In genomic region chr17:87745926-87746888, GRCm38 (mm10) we compare ENCODE assay signal across 7 mouse cellular contexts. TPM values are rescaled to one million over a fixed set of nuclear protein-coding genes. Genes with fewer than 3 reads are reported as not detected.
DNase-seq lines count a peak whose midpoint lies in the region; ATAC-seq and TF ChIP-seq lines count a peak whose summit lies in the region.

No protein-coding gene starts in this region.

- no peaks in the 10 kb centered on the region for H3K27me3 ChIP-seq in G1E (ENCODE audit: insufficient read depth, low read length)
- H3K27me3 ChIP-seq in forebrain, embryonic 12.5 days = peaks cover 62% of the 10 kb centered on the region
- peaks cover 24% of the 10 kb centered on the region for H3K27me3 ChIP-seq in hindbrain, embryonic 14.5 days (ENCODE audit: control insufficient read depth, insufficient read depth, low read length)

- 3% methylated on average over 100 of the region's 101 CpGs for WGBS in forebrain, embryonic 12.5 days
- 2% methylated on average over 101 of the region's 101 CpGs for WGBS in hindbrain, embryonic 14.5 days

- H3K4me3 ChIP-seq in G1E (ENCODE audit: low read depth, low read length) = peak overlapping the region; percentile 38; the same call in 1 of the 2 replicates
- H3K4me3 ChIP-seq in brown adipose tissue, adult 24 weeks (ENCODE audit: insufficient read depth, low read depth, low read length) = peak overlapping the region; percentile 54
- peak overlapping the region; percentile 60 for H3K4me3 ChIP-seq in forebrain, embryonic 12.5 days (replicated peaks)
- H3K4me3 ChIP-seq in hindbrain, embryonic 14.5 days (replicated peaks; ENCODE audit: low read length) = peak overlapping the region; percentile 49

- ATAC-seq in G1E (ENCODE audit: extremely low read depth, insufficient number of reproducible peaks, low FRiP score, poor library complexity, severe bottlenecking) = no peak
- ATAC-seq in forebrain, embryonic 12.5 days (ENCODE audit: low FRiP score) = peak; percentile 80
- peak; percentile 84 for ATAC-seq in hindbrain, embryonic 14.5 days (ENCODE audit: low FRiP score)

- peaks cover 23% of the 10 kb centered on the region for H3K9me3 ChIP-seq in G1E (replicated peaks)
- 0 out of 2 replicates have a peak, but pooled peaks cover 4% of the 10 kb centered on the region for H3K9me3 ChIP-seq in forebrain, embryonic 12.5 days
- no peaks in the 10 kb centered on the region for H3K9me3 ChIP-seq in hindbrain, embryonic 14.5 days (ENCODE audit: control insufficient read depth, low read length)

- no peak overlapping the region for H3K27ac ChIP-seq in brown adipose tissue, adult 24 weeks (replicated peaks; ENCODE audit: low read depth, low read length)
- peak overlapping the region; percentile 78 for H3K27ac ChIP-seq in forebrain, embryonic 12.5 days
- H3K27ac ChIP-seq in hindbrain, embryonic 14.5 days = peak overlapping the region; percentile 82

- H3K9ac ChIP-seq in forebrain, embryonic 12.5 days = peak overlapping the region; percentile 64
- H3K9ac ChIP-seq in hindbrain, embryonic 14.5 days = peak overlapping the region; percentile 65

- DNase-seq in G1E (ENCODE audit: low spot score) = no peak
- DNase-seq in hindbrain, embryonic 14.5 days (ENCODE audit: low spot score) = peak; percentile 61
- DNase-seq in left cerebral cortex, adult 8-10 months (ENCODE audit: low spot score in 2 of 2) = peak; percentile 42 to 75
- peak; percentile 40 to 49 for DNase-seq in lung, postnatal 4 days
- peak; percentile 72 to 75 for DNase-seq in right cerebral cortex, postnatal 10 days (ENCODE audit: low spot score in 2 of 2)

- no peaks in the 10 kb centered on the region for H3K4me1 ChIP-seq in G1E (ENCODE audit: insufficient read depth, low read depth, low read length)
- no peaks in the 10 kb centered on the region for H3K4me1 ChIP-seq in brown adipose tissue, adult 24 weeks (ENCODE audit: control insufficient read depth, insufficient read depth, insufficient read length, low read length)
- H3K4me1 ChIP-seq in forebrain, embryonic 12.5 days = peaks cover 38% of the 10 kb centered on the region
- peaks cover 12% of the 10 kb centered on the region; the same call in 1 of the 2 replicates for H3K4me1 ChIP-seq in hindbrain, embryonic 14.5 days (replicated peaks; ENCODE audit: control insufficient read depth, insufficient read depth, low read length)

- H3K4me2 ChIP-seq in forebrain, embryonic 12.5 days = peak overlapping the region; percentile 96
- H3K4me2 ChIP-seq in hindbrain, embryonic 14.5 days (replicated peaks) = peak overlapping the region; percentile 94

- H3K36me3 ChIP-seq in G1E (replicated peaks) = no peaks in the 10 kb centered on the region
- no peaks in the 10 kb centered on the region for H3K36me3 ChIP-seq in forebrain, embryonic 12.5 days (replicated peaks)
- no peaks in the 10 kb centered on the region for H3K36me3 ChIP-seq in hindbrain, embryonic 14.5 days (replicated peaks; ENCODE audit: control insufficient read depth, insufficient read depth)

- TF ChIP-seq CTCF in G1E (IDR thresholded peaks at IDR 0.05; ENCODE audit: low read depth, low read length) = no peak

RNA-seq across cellular contexts. Expression of gene Kcnk12, which starts 51.6 kb away (rescaled TPM):
- total RNA-seq in G1E (2014; fragmentation: Nextera tagmentation) (not detected in 2 replicates), G1E (2017) (0.12 TPM in 1 of 2 replicates, not detected in the other)
- polyA plus RNA-seq in G1E (2012) = not detected in 2 replicates
- not detected in 2 replicates for polyA plus RNA-seq in brown adipose tissue, adult 24 weeks (2012; ENCODE audit: insufficient read depth, insufficient read length, missing spikeins)
- polyA plus RNA-seq in forebrain, embryonic 12.5 days (2016; fragmentation: Nextera tagmentation; extraction: Ambion mirVana) = 0.09 and 0.26 TPM in 2 replicates
- polyA plus RNA-seq in hindbrain, embryonic 14.5 days (2014; fragmentation: Nextera tagmentation; extraction: Ambion mirVana) = 1.1 and 1.3 TPM in 2 replicates
- total RNA-seq in left cerebral cortex, adult 8-10 months (2022) = 10 to 100 TPM; 21.2 to 24.0 (median 23.4) TPM
